Mouse (Mus musculus): ENCODE data around the gene Epb41l2.

Gene Epb41l2

GRCm38 (mm10) chr10:25397767-25398690 is 38.4 kb downstream of the Epb41l2 start:
- no peak for DNase-seq (ENCODE audit: extremely low read depth, low read depth, low spot score)

GRCm38 (mm10) chr10:25399016-25399415 is 39.4 kb downstream of the Epb41l2 start:
- no peak for DNase-seq (ENCODE audit: extremely low read depth, low read depth, low spot score)

DNA sequence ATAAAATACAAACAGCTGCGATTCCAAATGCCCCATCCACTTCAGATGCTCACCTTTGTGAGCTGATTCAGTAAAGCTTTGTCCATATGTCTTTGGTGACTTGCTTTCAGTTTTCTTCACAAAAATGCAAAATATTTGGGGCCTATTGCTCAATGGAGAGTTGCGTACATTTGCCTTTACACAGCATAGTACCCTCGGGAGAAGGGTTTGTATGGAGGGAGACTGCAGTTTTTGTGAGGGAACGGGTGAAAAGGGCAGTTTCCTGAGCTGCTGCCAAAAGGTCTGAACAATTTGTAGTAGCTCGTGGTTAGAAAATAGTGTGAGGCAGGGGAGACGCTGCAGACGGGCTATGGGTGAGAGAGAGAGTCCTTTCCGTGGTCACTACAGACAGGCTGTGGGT is 40.5 kb downstream of the Epb41l2 start:
- no peak for DNase-seq (ENCODE audit: extremely low read depth, low read depth, low spot score)

GRCm38 (mm10) chr10:25400646-25401045 is 41.0 kb downstream of the Epb41l2 start:
- no peak for DNase-seq (ENCODE audit: extremely low read depth, low read depth, low spot score)

DNA sequence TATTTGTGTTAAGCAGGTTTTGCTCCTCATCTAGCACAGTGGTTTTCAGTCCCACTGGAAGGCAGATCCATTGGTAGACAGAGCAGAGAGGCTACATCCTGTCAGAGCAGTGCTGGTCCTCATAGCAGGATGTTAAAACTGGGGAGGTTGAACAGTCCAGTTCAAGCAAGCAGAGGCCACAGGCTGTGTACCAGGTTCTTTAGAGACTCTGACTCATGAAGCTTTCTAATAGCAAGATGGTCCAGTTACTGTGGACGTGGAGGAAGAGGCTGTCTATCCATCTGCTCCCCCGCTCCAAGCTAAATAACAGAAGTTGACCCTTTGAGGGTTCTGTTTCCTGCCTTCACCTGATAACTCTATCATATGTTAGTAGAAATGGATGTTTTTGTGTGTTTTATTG is 41.8 kb downstream of the Epb41l2 start:
- DNase-seq (ENCODE audit: extremely low read depth, low read depth, low spot score), result no peak

DNA sequence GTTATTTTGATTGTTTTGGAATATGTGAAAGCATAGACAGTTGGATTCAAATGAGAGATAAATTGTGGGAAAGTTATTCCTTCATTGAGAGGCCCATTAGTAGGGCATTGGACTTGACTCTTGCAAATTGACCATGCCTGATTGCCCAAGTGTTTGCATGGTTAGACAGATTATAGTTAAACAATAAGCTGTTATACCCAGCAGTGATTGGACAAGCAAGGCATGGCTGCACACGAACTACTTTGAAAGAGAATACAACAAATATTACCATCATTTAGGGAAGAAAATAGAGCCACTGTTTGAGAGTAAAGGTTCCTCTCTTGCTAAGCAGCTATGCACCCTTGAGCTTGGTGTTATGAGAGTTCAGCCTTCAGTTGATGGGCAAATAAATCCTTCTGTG is 43.3 kb downstream of the Epb41l2 start:
- DNase-seq (ENCODE audit: extremely low read depth, low read depth, low spot score), result no peak

DNA sequence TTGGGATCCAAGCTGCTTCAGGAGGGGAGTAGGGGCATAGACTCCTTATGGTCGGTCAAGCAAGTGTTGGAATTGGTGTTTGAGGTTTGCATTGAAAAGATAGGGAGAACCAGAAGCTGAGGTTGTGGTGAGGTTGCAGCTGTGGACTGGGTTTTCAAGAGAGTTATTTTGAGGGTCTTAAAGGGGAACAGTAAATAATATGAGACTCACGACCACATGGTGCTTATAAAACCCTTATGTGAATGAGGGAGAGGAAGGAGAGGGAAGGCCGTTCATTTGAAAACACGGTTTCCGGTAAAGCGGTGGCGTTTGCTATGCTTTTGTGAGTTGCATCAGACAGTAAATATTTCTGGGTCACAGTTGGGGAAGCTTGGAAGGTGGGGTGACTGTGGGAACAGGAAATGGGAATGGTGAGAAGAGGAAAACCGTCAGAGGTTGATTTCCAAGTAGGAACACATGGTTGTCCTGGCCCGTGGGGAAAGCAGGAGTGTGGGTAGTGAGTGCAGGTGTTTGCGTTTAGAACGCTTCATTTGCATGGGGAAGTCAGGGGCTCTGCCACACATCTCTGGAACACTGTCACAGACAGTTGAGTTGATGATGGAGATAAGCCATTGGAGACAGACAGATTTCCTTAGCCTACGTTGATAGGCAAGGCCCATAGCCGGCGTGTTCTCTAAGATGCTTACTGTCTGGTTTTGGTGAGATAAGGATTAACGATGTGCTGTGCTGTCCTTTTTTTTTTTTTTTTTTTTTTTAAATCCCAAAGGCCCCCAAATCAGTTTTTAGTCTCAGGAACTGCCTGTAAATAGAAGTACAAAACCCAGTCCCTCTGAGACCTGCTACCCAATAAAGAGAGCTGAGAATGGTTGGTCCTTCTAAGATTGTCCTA is 44.5 kb downstream of the Epb41l2 start:
- no peak for DNase-seq (ENCODE audit: extremely low read depth, low read depth, low spot score)

DNA sequence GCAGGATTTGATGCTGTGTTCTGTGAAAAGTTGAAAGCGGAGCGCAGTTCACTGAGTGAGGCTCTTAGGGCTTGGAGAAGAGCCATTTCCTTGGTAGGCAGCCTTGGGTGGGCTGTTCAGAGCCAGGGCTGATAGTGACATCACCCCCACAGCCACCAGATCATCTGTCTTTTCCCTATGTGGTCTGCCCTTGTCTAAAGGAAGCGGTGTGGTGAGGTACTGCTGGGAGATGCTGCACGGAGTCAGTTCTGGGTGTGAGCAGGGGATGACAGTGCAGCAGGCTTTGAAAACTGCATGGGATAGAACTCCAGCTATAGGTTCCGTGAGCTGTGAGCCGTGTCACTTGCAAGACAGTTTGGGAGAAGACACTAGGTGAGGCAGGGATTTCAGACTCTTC is 45.1 kb downstream of the Epb41l2 start:
- no peak for DNase-seq (ENCODE audit: extremely low read depth, low read depth, low spot score)

GRCm38 (mm10) chr10:25405551-25405950 is 46.0 kb downstream of the Epb41l2 start:
- no peak for DNase-seq (ENCODE audit: extremely low read depth, low read depth, low spot score)

DNA sequence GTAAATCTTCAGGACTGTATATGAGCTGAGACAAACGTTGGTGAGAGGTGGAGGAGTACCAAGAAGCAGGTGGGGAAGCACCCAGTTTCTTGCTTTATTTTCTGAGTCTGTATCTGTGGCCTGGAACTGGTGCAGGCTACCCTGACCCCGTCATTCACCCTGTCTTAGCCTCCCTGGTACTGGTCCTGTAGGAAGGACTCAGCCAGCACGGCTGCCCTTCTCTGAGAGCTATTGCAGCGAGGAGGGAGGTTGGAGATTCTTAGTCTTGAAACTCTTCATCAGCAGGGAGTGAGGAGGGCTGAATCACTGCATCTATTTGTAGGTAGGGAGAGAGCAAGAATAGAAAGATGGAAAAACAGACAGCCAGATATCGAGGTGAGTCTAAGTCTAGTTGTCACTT is 47.1 kb downstream of the Epb41l2 start:
- DNase-seq (ENCODE audit: extremely low read depth, low read depth, low spot score), result no peak

DNA sequence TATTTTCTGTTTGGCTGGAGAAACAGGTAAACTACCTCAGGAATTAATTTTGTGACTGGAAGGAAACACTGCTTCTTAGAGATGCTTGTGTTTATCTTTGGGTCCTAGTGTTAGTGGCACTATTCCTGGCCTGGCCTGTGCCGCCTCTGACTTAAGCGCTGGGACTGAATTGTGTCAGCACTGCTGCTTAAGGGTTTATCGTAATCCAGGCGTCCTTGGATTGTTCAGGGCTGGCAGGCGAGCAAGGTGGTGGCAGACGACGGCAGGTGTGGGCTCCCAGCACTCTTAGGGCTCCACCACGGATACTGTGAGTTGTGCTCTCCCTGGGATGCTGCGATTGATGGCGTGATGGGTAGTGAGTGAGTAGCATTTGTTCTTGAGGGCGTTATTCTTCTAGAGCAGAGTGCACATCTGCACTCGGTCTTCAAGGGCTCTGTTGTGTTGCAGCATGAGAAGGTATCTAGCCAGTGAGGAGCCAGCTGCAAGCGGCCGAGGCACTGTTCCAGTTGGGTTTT is 48.6 kb downstream of the Epb41l2 start:
- no peak for DNase-seq (ENCODE audit: extremely low read depth, low read depth, low spot score)

DNA sequence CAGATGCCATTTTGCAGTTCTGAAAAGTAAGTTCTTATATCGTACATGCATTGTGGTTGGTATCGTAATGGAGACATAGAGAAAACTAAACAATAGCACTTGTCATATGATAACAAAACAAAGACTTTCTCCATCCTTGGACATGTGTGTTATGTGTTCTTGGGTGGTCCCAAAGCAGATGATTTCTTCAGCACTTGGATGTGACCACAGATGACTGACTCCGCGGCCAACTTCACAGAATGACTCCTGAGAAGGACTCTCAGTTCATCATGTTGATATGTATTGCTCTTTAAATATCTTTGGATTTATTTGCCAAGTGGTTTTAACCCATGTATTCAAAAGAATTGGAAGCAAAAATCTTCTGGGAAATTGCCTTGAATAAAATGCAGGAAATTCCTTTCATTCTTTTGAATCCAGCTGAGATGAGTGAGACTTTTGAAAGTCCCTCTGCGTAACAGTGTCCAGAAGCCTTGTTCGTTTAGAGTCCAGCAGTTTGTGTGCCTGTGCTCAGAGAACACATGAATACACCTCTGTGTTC is 52.3 kb downstream of the Epb41l2 start:
- DNase-seq (ENCODE audit: extremely low read depth, low read depth, low spot score), result no peak

DNA sequence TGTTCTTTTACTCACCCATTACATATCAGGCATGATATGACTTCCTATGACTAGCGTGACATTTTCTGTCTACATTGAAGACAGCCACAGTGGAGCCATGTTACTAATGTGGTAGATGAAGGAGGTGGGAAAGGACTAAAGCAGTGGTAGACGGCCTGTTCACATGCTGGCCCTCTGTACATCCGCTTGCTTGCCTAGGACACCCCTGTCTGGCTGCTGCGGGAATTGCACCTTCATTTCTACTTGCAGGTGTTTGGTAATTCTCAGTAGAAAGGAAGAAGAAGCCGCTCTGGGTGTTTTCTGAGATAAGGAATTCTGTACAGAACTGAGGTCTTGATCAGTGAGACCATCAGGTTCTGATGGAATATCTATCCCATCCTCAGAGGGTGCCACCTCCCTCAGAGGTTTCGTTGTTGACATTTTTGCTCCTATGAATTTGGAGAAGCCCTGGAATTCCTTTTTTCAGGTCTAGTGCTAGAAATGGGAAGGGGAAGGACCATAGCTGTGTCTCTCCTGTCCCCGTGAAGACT is 55.7 kb downstream of the Epb41l2 start:
- DNase-seq (ENCODE audit: extremely low read depth, low read depth, low spot score), result no peak

DNA sequence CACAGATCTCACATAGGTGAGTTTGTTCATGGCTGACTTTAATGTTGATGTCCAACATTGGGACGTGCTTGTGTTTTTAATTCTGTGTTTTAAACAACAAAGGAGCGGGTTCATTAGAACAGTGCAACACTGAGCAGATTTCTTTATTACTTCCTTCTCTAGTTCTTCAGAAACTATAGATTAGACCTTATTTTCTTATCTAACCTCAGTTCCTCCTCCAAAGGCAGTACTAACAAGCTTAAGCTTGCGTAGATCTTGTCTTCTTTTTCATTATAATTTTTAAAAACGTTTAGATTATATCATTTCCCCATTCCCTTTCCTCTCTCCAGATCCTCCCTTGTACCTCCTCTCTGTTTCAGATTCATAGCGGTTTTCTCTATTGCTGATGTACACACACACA is 57.1 kb downstream of the Epb41l2 start:
- DNase-seq (ENCODE audit: extremely low read depth, low read depth, low spot score), result no peak

- DNase-seq (ENCODE audit: extremely low read depth, low read depth, low spot score), result no peak
Measured at GRCm38 (mm10) chr10:25426058-25426457, 66.5 kb downstream of the Epb41l2 start.

- DNase-seq (ENCODE audit: extremely low read depth, low read depth, low spot score), result no peak
Measured at GRCm38 (mm10) chr10:25426814-25427213, 67.2 kb downstream of the Epb41l2 start.

DNA sequence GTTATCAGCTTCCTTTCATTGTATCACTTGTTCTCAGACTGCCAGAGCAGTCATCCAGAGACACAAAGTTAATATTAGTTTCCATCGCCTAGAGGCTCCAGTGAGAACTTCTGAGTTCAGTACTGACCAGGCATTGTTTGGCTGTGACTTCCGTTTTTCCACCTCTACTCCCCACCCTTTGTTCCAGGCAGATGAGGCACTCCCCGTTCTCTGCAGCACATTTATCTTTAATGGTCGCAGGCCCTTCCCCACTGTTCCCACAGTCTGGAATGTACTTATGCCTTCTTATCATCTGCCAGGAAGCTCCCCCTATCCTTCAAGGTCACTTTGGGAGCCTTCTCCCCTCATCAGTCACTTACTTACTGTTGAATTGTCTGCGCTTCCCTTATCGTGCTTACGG is 67.9 kb downstream of the Epb41l2 start:
- DNase-seq (ENCODE audit: extremely low read depth, low read depth, low spot score), result no peak

- DNase-seq (ENCODE audit: extremely low read depth, low read depth, low spot score), result no peak
Measured at GRCm38 (mm10) chr10:25428658-25429057, 69.1 kb downstream of the Epb41l2 start.

DNA sequence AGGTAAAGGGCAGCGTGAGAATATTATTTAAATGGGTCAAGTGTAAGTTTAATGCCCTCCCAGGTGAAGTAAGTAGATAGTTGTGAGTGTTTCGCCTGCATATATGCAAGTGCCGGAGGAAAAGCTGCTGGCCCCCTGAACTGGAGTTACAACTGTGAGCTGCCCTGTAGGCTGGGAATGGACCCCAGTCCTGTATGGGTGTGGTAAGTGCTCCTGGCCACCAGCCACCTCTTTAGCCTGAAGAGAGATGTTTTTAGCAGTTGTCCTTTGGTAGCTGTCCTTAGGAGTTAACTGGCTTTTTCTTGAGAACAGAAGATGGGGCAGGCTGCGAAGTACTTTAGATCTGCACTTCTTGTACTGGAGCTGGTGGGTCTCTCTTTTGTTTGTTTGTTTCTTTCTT is 69.7 kb downstream of the Epb41l2 start:
- DNase-seq (ENCODE audit: extremely low read depth, low read depth, low spot score), result no peak

DNA sequence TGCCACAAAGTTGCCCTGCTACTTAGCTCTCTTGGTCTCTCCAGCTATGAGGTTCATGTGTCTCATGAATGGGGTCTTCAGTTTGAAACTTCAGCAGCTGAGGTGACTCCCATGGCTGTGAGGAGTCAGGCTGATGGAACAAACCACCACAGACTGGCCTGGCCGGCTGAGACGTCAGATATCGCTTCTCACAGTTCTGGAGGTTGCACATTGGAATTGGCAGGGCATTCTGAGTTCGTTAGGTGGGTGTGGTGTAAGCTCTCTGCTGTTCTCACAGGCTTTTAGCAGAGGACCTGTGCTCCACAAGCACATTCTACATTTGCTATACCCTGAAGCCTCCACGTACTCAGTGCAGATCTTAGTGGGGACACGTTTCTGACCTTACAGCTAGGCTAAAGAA is 71.3 kb downstream of the Epb41l2 start:
- DNase-seq (ENCODE audit: extremely low read depth, low read depth, low spot score), result no peak

DNA sequence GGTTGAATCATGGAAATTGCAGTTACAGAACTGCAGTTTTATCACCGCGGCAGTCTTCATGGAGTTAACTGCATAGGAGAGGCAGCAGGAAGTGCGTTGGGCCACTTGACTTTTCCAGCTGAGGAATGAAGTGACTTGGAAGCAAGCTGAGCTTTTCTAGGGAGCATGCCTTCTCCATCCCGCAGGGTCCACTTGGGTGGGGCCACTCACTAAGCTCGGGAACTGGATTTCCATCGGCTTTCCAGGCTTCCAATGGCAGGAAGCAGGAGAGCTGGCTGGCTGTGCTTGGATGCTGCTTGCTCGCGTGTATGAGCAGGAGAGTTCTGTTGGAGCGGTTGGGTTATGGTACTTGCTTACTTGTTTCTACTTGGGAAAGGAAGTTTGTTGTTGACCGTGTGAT is 72.8 kb downstream of the Epb41l2 start:
- DNase-seq (ENCODE audit: extremely low read depth, low read depth, low spot score), result no peak

Data from fat pad, adult 2 months (tissue).